Mouse (Mus musculus) ES-Bruce4 (cell line): ENCODE measurements at regions not wholly inside any gene's neighbourhood (a gene's known extent, or its start where the extent isn't known, plus 50 kb on each side); places are given as distances from the start of the nearest gene placed in this dataset.

ENCODE experiments used
- CTCF ChIP-seq: IDR thresholded peaks from one replicate; pipeline ENCODE4 v1.8.1; 2011; ENCODE audit warnings: low read depth, low read length
- POLR2A ChIP-seq: IDR thresholded peaks from one replicate; pipeline ENCODE4 v1.8.1; 2011; ENCODE audit warnings: low read length; ENCODE audit not compliant: insufficient read depth

DNA sequence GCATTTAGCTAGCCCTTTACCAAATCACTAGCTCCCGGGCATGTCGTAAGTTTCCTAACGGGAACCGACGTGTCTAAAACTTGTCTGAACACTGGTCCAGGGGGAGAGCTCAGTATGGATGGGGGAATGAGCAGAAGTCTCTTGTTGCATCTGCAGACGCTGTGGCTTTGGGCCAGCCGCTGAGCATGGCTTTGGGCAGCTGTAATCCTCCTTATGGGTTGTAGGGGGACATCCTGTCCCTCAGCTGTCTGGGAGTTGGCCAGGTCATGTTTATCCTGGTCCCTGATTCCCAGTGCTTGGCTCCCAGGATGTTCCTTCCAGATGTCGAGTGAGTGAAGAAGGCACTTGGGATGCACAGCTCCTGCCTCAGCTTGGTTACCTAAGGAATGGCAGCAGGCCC is 71.4 kb upstream of the Stx16 start:
- TF ChIP-seq CTCF (no peak), POLR2A (no peak)
